Mouse (Mus musculus): ENCODE results near the gene Ropn1l.

DNA sequence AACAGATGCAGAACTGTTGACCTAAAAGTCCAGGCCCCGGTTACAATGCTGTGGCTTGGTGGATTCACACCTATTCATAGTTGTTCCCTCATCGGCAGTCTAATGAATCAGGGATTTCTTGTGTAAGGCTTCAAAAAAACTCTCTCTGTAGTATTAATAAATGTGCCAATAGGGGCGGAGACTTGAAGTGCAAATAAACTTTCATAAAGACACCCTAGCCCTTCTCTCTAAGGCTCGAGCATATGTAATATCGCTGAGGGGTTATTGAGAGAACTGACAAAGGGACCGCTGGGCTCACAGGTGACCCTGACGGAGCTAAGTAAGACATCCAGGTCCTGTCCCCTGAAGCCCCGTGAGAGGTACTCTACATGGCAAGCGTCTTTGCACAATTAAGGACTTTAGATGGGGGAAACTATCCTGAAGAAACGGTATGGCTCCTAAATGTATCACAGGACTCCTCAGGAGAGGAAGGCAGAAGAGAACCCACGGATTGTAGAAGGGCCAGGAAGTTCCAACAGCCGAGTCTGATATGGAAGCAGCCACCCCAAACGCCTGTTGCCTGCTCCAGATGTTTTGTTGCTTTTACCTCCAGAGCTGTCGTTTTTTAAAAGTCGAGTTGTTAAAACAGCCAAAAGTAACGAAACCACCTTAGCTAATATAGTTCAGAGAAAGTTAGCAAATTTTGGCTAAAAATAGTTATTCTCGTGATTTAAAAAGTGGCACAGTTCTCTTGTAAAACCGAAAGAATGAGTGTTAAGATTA is 1.0 kb downstream of the Ropn1l start:
- TF ChIP-seq CTCF (conservative IDR thresholded peaks at IDR 0.05 in 1 of 2, IDR thresholded peaks at IDR 0.05 in 1 of 2; ENCODE audit: low read depth in 2 of 2, low read length in 2 of 2), result no peak
- TF ChIP-seq MEF2A (IDR thresholded peaks at IDR 0.05; ENCODE audit: borderline replicate concordance, low read depth, low read length), result peak; percentile 68
- no peak for TF ChIP-seq POLR2AphosphoS2 (IDR thresholded peaks at IDR 0.05; ENCODE audit: low read depth, low read length)
